Mouse (Mus musculus) embryonic facial prominence, embryonic 10.5 days (tissue): Measurements from ENCODE around the gene Gm5294. TPM values are rescaled to one million over a fixed set of nuclear protein-coding genes. Genes with fewer than 3 reads are reported as not detected.

ENCODE experiments used
- DNase-seq: peaks from one replicate; pipeline ENCODE4 v3.0.0-alpha.2; 2017; ENCODE audit warnings: low spot score
- H3K27ac ChIP-seq: fragments of 300-500 bp; sonication (generic); replicated peaks from 2 replicates; pipeline ENCODE4 v1.5.1; 2016; ENCODE audit warnings: mild to moderate bottlenecking
- H3K27me3 ChIP-seq: fragments of 300-500 bp; sonication (generic); replicated peaks from 2 replicates; pipeline ENCODE4 v1.6.1; 2016; ENCODE audit warnings: low read depth, mild to moderate bottlenecking; ENCODE audit not compliant: poor library complexity, severe bottlenecking
- H3K36me3 ChIP-seq: fragments of 300-500 bp; sonication (generic); replicated peaks from 2 replicates; pipeline ENCODE4 v1.6.1; 2016; ENCODE audit warnings: mild to moderate bottlenecking, moderate library complexity
- H3K4me1 ChIP-seq: fragments of 300-500 bp; sonication (generic); 2 replicates; pipeline ENCODE4 v1.6.1; 2016
- H3K4me3 ChIP-seq: fragments of 300-500 bp; sonication (generic); 2 replicates; pipeline ENCODE4 v1.5.1; 2016; ENCODE audit warnings: mild to moderate bottlenecking, moderate library complexity
- H3K9me3 ChIP-seq: fragments of 300-500 bp; sonication (generic); 2 replicates; pipeline ENCODE4 v1.6.1; 2016; ENCODE audit warnings: mild to moderate bottlenecking
- WGBS: fragments of 180-500 bp; shearing (Covaris S2); methylation state at CpG from one replicate; pipeline ENCODE4 v1.1.7; 2016; 5-methylcytosine and 5-hydroxymethylcytosine counted together
- polyA plus RNA-seq: library from polyadenylated mRNA; unstranded; fragments of >200 nt; fragmentation: Nextera tagmentation; extraction: Ambion mirVana; gene quantifications from 2 replicates; pipeline ENCODE4 v1.2.1, GENCODE M21; 2016

The Gm5294 gene
- polyA plus RNA-seq, 1 experiment from 2014 or later = not detected

DNA sequence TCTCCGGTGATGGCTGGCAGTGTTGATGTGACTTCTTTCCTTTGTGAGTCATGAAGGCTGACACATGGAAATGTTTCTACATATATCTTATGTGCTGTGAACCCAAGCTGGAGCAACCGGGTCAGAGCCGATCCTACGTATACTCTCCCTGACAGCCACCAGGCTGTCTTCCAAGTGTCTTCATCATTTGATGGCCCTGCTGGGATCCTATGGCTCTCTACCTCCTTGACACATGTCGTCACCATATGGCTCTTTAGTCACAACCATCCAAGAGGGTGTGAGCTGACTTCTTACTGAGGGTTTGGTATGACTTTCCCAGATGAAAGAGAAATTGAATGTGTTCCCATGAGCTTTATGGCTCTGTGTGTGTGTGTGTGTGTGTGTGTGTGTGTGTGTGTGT is 15.6 kb upstream of the Gm5294 start:
- 95% methylated on average over 5 of the region's 5 CpGs for WGBS
- no peak for DNase-seq
- Histone ChIP-seq H3K9me3 (no peaks in the 10 kb centered on the region), H3K36me3 (peaks cover 9% of the 10 kb centered on the region; the same call in 1 of the 2 replicates), H3K4me1 (peaks cover 11% of the 10 kb centered on the region; the same call in 1 of the 2 replicates), H3K27ac (no peak overlapping the region), H3K4me3 (no peak overlapping the region), H3K27me3 (no peaks in the 10 kb centered on the region)

DNA sequence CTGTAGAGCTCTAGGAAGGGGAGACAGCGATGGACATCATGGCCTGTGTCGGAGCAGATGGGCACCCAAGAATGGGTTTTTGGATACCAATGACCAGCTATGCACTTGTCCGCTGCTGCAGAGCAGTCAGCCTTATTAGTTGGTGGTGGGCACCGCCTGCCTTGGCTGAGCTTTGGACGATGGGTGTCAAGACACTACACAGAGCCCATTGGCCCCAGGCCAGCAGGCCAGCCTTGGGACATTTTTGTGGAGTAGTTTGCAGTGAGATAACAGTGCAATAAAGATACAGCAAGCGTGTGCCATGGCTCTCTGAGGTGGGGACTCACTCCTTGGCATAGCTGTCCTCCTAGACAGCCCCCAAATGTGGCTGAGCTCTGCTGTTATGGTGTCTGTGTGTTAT is 10.1 kb upstream of the Gm5294 start:
- H3K4me1 ChIP-seq = no peaks in the 10 kb centered on the region
- WGBS = 92% methylated on average over 6 of the region's 6 CpGs
- no peak overlapping the region for H3K4me3 ChIP-seq
- no peaks in the 10 kb centered on the region for H3K27me3 ChIP-seq
- H3K9me3 ChIP-seq = no peaks in the 10 kb centered on the region
- no peak for DNase-seq
- H3K36me3 ChIP-seq = peaks cover 16% of the 10 kb centered on the region; the same call in 1 of the 2 replicates
- H3K27ac ChIP-seq = no peak overlapping the region

DNA sequence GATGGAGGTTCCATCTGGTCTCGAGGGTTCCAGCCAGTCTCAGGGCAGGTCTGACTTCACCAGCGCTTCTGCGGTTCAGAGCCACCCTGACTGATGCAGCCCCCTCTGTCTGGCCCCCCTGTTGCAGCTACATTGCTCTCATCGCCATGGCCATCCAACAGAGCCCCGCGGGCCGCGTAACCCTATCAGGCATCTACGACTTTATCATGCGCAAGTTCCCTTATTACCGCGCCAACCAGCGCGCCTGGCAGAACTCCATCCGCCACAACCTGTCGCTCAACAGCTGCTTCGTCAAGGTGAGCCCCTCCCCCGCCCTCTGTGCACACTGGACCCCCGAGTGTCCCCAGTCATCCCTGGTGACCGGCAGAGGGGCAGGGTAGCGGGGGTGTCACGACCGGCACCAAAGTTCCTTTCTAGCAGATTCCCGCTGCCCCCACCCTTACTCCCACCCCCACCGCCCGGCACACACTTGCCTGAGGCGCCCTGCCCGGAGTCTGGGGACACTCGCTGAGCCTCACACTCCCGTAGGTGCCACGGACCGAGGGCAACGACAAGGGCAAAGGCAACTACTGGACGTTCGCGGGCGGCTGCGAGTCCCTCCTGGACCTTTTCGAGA is 945 bp downstream of the Gm5294 start:
- peaks cover 18% of the 10 kb centered on the region for H3K4me1 ChIP-seq
- H3K27ac ChIP-seq = no peak overlapping the region
- no peaks in the 10 kb centered on the region for H3K9me3 ChIP-seq
- H3K4me3 ChIP-seq = peak overlapping the region; percentile 53
- no peaks in the 10 kb centered on the region for H3K36me3 ChIP-seq
- peaks cover 76% of the 10 kb centered on the region for H3K27me3 ChIP-seq
- DNase-seq = peak; percentile 53
- WGBS = 4% methylated on average over 39 of the region's 39 CpGs

DNA sequence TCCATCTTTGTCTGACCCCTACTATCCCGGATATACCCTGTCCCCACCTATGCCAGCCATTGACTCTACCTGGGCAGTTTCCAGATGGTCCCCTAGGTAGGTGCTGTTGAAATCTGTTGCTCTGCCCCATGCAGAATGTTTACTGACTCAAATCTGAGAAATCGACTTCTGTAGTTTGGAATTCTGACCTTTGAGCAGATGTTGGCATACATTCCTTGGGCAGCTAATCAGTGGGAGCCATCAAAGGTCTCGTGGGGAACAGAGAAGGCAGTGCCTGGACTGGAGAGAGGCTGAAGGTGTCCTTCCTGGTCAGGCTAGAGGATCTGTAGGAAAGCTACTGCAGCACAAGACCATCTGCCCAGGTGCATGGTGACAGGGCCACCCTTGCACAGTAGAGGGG is 5.2 kb downstream of the Gm5294 start:
- no peak for DNase-seq
- H3K4me1 ChIP-seq = peaks cover 21% of the 10 kb centered on the region
- H3K27ac ChIP-seq = no peak overlapping the region
- no peaks in the 10 kb centered on the region for H3K36me3 ChIP-seq
- WGBS = 75% methylated on average over 3 of the region's 3 CpGs
- peaks cover 54% of the 10 kb centered on the region for H3K27me3 ChIP-seq
- no peak overlapping the region for H3K4me3 ChIP-seq
- no peaks in the 10 kb centered on the region for H3K9me3 ChIP-seq

DNA sequence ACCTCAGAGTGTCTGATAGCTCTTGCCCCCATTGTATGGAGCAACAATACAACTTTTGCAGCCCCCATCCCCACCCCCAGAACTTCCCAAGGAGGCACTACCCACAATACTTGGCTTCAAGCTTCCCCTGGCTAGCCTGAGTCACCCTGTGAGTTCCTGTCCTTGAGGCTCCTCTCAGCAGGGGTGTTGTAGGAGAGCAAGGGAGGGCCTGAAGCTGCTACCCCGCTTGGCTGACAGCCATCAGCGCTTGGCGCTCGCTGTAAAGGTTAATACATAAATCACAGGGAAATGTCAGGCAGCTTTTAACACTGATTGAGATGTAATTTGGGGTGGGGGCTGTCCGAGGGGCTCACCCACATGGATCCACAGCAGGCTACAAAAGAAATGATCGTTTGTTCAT is 13.5 kb downstream of the Gm5294 start:
- 70% methylated on average over 6 of the region's 6 CpGs for whole genome bisulfite sequencing
- Histone ChIP-seq H3K4me3 (no peak overlapping the region), H3K36me3 (no peaks in the 10 kb centered on the region), H3K9me3 (no peaks in the 10 kb centered on the region), H3K4me1 (peaks cover under 1% of the 10 kb centered on the region), H3K27ac (no peak overlapping the region), H3K27me3 (no peaks in the 10 kb centered on the region)
- no peak for DNase-seq

DNA sequence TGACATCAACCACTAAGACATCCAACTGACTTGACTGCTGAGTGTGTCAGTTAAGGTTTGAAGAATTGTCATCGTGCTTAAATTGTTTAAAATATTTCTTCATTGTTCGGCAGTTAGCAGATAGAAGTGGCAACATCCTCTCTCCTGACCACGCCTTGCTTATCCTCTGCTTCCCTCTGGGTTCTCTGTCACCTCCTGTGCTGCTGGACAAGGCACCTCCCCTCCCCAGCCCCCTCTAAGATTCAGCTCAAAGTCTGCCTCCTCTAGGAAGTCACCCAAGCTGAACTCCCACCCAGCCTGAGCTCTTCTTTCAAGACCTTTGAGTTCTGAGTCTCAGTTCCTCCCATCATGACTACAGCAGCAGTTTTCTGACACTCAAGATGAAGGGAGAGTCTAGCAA is 15.0 kb downstream of the Gm5294 start:
- 81% methylated on average over 3 of the region's 3 CpGs for WGBS

DNA sequence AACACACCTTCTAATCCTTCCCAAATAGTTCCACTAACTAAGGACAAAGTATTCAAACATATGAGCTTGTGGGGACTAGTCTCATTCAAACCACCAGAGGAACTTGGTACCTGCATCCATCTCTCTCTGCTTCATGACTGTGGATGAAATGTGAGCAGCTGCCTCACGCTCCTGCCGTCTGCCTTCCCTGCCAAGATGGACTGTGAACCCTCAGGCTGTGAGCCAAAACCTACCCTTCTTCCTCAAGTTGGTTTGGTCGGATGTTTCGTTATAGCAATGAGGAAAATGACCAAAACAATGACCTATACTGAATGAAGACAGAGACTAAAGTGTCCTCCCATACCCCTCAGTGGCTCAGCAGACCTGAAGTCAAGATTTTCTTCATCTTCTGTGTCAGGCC is 21.1 kb downstream of the Gm5294 start:
- no peak for DNase-seq
- Histone ChIP-seq H3K27ac (no peak overlapping the region), H3K36me3 (no peaks in the 10 kb centered on the region), H3K27me3 (no peaks in the 10 kb centered on the region), H3K4me3 (no peak overlapping the region), H3K4me1 (0 out of 2 replicates have a peak, but pooled peaks cover 4% of the 10 kb centered on the region), H3K9me3 (no peaks in the 10 kb centered on the region; the same call in 1 of the 2 replicates)
- WGBS = 94% methylated on average over 4 of the region's 4 CpGs

More for the DNA sequence above, 15.0 kb downstream of the Gm5294 start:
- H3K4me3 ChIP-seq = no peak overlapping the region
- H3K27ac ChIP-seq = no peak overlapping the region
- DNase-seq = no peak
- no peaks in the 10 kb centered on the region for H3K27me3 ChIP-seq
- H3K36me3 ChIP-seq = no peaks in the 10 kb centered on the region
- no peaks in the 10 kb centered on the region for H3K4me1 ChIP-seq
- H3K9me3 ChIP-seq = no peaks in the 10 kb centered on the region

DNA sequence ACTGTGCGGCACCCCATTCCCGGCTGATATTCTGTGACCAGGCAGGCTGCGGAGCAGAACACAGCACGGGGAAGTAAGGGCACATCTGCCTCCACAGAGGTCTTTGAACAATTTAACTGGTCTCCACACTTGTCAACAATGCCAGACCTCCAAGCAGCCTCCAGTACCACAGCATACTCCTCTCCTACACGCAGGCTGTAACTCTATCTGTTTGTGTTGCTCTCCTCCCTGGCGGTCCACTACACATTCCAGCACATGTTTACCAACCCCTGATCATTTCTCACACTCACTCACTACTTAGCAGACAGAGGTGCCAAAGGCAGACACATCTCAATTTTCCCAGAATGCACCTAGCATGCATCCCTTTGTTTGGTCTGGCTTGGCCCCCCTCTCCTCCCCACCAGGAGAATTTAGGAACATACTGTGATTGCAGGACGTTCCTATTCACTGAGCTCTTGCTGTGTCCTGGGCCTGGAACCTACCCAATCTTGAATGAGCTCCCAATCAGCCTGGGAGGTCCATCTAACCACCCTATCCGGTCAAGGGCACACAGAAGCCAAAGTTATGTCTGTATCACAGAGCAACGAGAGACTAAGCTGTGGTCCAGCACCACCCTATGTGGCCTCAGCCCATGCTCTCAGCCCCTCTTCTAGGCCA is 23.4 kb downstream of the Gm5294 start:
- Histone ChIP-seq H3K36me3 (no peaks in the 10 kb centered on the region), H3K27me3 (no peaks in the 10 kb centered on the region; the same call in 1 of the 2 replicates), H3K4me3 (no peak overlapping the region), H3K4me1 (peaks cover 11% of the 10 kb centered on the region; the same call in 1 of the 2 replicates), H3K27ac (no peak overlapping the region), H3K9me3 (no peaks in the 10 kb centered on the region; the same call in 1 of the 2 replicates)
- DNase-seq = no peak
- WGBS = 72% methylated on average over 9 of the region's 9 CpGs

DNA sequence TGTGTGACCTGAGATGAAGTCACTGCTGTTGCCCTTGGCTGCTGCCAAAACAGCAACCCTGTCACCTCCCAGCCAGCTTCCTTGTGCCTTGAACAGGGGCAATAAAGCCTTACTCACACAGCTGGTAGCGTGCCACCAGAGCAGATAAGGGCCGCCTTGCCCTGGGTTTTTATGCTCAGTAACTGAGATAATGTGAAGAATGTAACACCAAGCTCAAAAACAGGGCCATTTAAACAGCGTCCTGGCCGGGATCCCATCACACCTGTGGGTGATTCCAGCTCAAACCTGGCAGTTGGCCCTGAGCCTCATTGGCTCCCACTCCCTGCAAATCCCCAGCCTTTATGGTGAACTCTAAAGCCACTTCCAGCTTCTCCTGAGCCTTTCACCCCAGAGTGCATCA is 26.6 kb downstream of the Gm5294 start:
- Histone ChIP-seq H3K9me3 (no peaks in the 10 kb centered on the region), H3K27ac (no peak overlapping the region), H3K4me3 (no peak overlapping the region), H3K36me3 (no peaks in the 10 kb centered on the region), H3K4me1 (peaks cover 14% of the 10 kb centered on the region; the same call in 1 of the 2 replicates), H3K27me3 (no peaks in the 10 kb centered on the region; the same call in 1 of the 2 replicates)
- DNase-seq = no peak
- WGBS = 85% methylated on average over 4 of the region's 4 CpGs

DNA sequence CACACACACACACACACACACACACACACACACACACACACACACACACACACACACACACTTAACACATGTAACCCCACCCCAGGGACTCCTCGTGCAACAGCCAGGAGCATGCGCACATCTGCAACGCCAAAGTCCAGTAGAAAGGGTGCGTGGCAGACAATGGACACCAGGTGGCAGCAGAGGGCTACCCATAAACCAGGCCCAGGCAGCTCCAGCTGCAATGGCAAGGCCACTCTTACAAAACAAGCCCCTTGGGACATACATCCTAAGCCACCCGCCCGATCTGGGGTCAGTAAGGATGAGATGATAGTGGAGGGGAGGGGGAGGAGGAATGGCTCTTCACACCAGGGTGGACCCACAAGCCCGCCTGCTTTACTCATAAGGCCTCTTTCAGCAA is 28.2 kb downstream of the Gm5294 start:
- 4% methylated on average over 7 of the region's 7 CpGs for WGBS

DNA sequence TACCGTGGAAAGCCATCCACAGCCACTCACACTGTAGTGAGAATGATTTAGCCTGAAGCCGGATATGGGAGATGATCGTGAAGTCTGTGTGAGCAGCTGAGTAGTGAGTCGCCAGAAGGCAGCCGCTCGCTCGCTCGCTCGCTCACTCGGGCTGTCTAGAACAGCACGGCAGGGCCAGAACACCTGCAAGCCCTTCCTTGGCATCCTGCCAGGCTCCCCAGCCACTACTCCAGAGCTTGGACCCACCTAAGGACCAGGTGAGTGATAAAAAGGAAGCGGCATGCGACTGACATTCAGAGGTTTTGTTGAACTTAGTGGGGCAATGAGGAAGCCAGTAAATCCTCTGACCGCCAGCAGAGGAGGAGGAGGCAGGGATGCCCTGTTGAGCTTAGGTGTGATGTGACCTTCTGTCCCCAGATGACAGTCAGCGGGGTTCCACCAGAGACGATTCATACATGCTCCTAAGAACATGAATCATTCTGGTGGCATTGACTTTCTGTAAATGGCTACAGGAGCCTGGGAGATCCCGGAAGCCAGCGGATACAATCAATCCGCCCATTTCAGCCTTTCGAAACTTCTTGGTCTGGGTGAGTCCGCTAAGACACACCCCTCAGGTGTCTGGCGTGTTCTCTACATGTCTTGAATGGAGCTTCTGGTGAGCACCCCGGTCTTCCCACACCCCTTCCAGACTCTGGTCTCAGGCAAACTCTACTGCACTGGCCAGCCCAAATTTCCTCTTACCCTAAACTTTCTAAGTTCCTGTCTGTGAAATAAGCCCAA is 30.0 kb downstream of the Gm5294 start:
- Histone ChIP-seq H3K9me3 (0 out of 2 replicates have a peak, but pooled peaks cover 4% of the 10 kb centered on the region), H3K36me3 (no peaks in the 10 kb centered on the region), H3K4me1 (peaks cover 10% of the 10 kb centered on the region; the same call in 1 of the 2 replicates), H3K27me3 (no peaks in the 10 kb centered on the region; the same call in 1 of the 2 replicates), H3K4me3 (no peak overlapping the region), H3K27ac (no peak overlapping the region)
- WGBS = 85% methylated on average over 23 of the region's 23 CpGs
- no peak for DNase-seq

More for the DNA sequence above, 28.2 kb downstream of the Gm5294 start:
- Histone ChIP-seq H3K27me3 (no peaks in the 10 kb centered on the region; the same call in 1 of the 2 replicates), H3K9me3 (0 out of 2 replicates have a peak, but pooled peaks cover 4% of the 10 kb centered on the region), H3K27ac (no peak overlapping the region), H3K4me1 (peaks cover 11% of the 10 kb centered on the region; the same call in 1 of the 2 replicates), H3K4me3 (peak overlapping the region; percentile 33), H3K36me3 (no peaks in the 10 kb centered on the region)
- peak; percentile 91 for DNase-seq

DNA sequence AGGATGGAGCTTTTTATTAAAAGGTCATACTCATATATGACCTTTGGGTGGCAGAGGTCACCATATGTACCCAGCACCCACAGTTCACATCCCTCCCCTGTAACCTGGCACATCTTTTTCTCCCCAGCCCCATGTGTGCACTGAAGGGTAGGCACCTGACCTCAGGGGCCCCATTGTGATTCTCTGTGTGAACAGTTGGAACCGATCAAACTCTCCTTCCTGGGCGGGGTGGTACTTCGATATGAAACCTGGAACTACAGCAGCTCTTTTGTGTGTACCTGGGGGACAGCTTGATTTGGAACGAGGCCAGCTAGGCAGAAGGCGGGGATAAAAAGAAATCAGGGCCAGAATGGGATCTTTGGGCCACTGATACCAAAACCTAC is 30.6 kb downstream of the Gm5294 start:
- H3K9me3 ChIP-seq = 0 out of 2 replicates have a peak, but pooled peaks cover 4% of the 10 kb centered on the region
- no peak overlapping the region for H3K4me3 ChIP-seq
- H3K36me3 ChIP-seq = no peaks in the 10 kb centered on the region
- no peak for DNase-seq
- H3K4me1 ChIP-seq = peaks cover 10% of the 10 kb centered on the region; the same call in 1 of the 2 replicates
- 81% methylated on average over 5 of the region's 5 CpGs for WGBS
- no peaks in the 10 kb centered on the region; the same call in 1 of the 2 replicates for H3K27me3 ChIP-seq
- no peak overlapping the region for H3K27ac ChIP-seq
